Mouse (Mus musculus) CH12F3 (cell line): ENCODE measurements around the gene Ick.

Experiments
- in situ Hi-C: fragments of 300-500 bp; cut with MboI; formaldehyde crosslinking; loops from 2 replicates; pipeline ENCODE4 v1.14.3; 2020; ENCODE audit warnings: low sequenced_read_pairs

Ick gene

GRCm38 (mm10) chr9:78103965-78104560 lies 4.9 kb upstream of the Ick start:
- in situ Hi-C loops: no loop called here

- in situ Hi-C loops: no loop called here
These were observed 4.0 kb upstream of the Ick start for GRCm38 (mm10) chr9:78104973-78105372.

- in situ Hi-C loops: no loop called here
These were observed 3.5 kb upstream of the Ick start for GRCm38 (mm10) chr9:78105501-78105932.

- in situ Hi-C loops: no loop called here
These were observed 2.2 kb upstream of the Ick start for GRCm38 (mm10) chr9:78106821-78107220.

GRCm38 (mm10) chr9:78107582-78107911 lies 1.4 kb upstream of the Ick start:
- in situ Hi-C loops: no loop called here

GRCm38 (mm10) chr9:78107912-78108795 lies 838 bp upstream of the Ick start:
- in situ Hi-C loops: no loop called here

- in situ Hi-C loops: no loop called here
These were observed 664 bp downstream of the Ick start for GRCm38 (mm10) chr9:78109656-78110055.

GRCm38 (mm10) chr9:78111456-78111855 lies 2.5 kb downstream of the Ick start:
- in situ Hi-C loops: no loop called here

- in situ Hi-C loops: no loop called here
These were observed 4.0 kb downstream of the Ick start for GRCm38 (mm10) chr9:78112770-78113537.

GRCm38 (mm10) chr9:78113538-78113885 lies 4.5 kb downstream of the Ick start:
- in situ Hi-C loops: no loop called here

GRCm38 (mm10) chr9:78115746-78116145 lies 6.8 kb downstream of the Ick start:
- in situ Hi-C loops: no loop called here

GRCm38 (mm10) chr9:78117690-78118089 lies 8.7 kb downstream of the Ick start:
- in situ Hi-C loops: no loop called here

- in situ Hi-C loops: no loop called here
These were observed 12.4 kb downstream of the Ick start for GRCm38 (mm10) chr9:78121358-78121757.

- in situ Hi-C loops: no loop called here
These were observed 13.0 kb downstream of the Ick start for GRCm38 (mm10) chr9:78121985-78122384.

GRCm38 (mm10) chr9:78122939-78123712 lies 14.1 kb downstream of the Ick start:
- in situ Hi-C loops: no loop called here

GRCm38 (mm10) chr9:78124297-78124696 lies 15.3 kb downstream of the Ick start:
- in situ Hi-C loops: no loop called here

GRCm38 (mm10) chr9:78126007-78126406 lies 17.0 kb downstream of the Ick start:
- in situ Hi-C loops: no loop called here

- in situ Hi-C loops: no loop called here
These were observed 17.7 kb downstream of the Ick start for GRCm38 (mm10) chr9:78126643-78127042.

- in situ Hi-C loops: no loop called here
These were observed 26.7 kb downstream of the Ick start for GRCm38 (mm10) chr9:78135658-78136057.

GRCm38 (mm10) chr9:78138044-78138676 lies 29.2 kb downstream of the Ick start:
- in situ Hi-C loops: no loop called here

GRCm38 (mm10) chr9:78139463-78139862 lies 30.5 kb downstream of the Ick start:
- in situ Hi-C loops: no loop called here
